Mouse (Mus musculus): ENCODE data around the gene Ppp4r3a.

The Ppp4r3a gene

DNA sequence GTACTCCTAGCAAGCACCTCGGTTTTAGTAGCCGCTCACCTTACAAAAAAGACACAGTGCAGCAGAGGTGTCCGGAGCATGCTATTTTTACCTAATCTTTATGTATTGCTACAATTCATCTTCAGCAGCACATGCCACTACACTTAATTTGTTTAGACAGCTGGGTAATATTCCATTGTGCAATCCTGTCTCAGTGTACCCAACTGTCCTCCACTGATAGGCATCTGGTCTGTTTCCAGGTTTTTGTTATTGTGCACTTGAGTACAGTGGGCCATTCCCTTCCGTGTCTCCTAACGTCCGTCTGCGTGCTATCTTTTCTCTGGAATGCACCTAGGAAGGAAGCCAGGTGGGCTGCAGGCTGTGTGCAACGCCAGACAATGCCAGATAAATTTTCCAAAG, 84.9 kb downstream of the Ppp4r3a start:
- in situ Hi-C loops (cut with MboI; ENCODE audit: low pct_unique_long_range_greater_than_20kb in 1 of 2, low sequenced_read_pairs in 2 of 2, unreplicated experiment in 1 of 2): no loop called here

DNA sequence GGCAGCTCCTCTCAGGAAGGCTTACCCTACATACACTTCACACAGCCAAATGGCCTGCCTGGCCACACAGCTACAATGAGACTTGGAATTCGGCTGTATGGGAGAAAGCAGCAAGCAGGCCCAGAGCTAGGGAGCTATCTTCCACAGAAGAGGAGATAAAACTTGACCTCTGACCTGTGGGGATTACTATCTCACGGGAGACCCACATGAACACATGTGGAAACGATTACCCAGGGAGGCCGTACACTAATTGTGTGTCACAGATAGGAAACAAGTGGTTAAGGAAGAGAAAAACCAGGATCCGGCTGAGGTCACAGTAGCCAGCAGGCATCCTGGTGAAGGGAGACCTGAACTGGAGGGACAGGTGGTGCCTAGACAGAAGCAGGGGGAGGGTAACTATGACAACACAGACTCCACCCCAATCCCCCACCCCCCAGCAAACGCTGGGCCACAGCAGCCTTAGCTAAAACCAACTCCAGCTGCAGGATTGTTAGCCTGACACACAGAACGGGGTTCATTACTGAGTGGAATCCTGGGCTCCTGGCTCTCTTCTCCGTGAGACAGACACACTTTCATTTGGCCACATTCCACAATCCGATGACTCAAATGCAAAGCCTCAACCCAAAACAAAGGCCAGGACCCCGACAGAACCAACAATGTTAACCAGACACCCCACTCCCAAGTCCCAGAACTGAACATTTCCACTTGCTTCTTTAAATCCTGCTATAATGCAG, 85.5 kb downstream of the Ppp4r3a start:
- in situ Hi-C loops (cut with MboI; ENCODE audit: low pct_unique_long_range_greater_than_20kb in 1 of 2, low sequenced_read_pairs in 2 of 2, unreplicated experiment in 1 of 2): no loop called here

DNA sequence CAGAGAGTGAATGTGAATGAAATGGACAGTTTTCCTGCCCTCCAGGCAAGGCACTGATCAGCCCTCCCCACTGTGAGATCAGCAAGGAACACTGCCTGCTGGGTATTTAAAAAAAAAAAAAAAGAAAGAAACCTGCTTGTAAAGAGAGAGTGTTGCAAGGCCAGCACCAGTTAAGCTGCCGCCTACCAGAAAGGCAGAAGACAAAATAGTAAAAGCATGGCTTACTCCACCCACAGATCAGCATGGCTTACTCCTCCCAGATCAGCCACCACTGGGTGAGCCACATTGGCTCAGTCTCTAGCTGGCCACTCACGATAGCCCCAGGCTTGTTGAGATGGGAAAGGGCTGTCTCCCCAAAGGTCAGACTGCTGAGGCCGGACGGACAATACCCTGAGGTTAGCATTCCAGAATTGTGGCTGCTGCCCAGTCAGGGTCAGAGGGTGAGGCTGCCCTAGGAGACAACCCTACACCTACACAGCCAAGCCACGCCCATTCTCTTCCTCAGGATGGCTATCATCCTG, 87.1 kb downstream of the Ppp4r3a start:
- in situ Hi-C loops (cut with MboI; ENCODE audit: low pct_unique_long_range_greater_than_20kb in 1 of 2, low sequenced_read_pairs in 2 of 2, unreplicated experiment in 1 of 2): no loop called here

DNA sequence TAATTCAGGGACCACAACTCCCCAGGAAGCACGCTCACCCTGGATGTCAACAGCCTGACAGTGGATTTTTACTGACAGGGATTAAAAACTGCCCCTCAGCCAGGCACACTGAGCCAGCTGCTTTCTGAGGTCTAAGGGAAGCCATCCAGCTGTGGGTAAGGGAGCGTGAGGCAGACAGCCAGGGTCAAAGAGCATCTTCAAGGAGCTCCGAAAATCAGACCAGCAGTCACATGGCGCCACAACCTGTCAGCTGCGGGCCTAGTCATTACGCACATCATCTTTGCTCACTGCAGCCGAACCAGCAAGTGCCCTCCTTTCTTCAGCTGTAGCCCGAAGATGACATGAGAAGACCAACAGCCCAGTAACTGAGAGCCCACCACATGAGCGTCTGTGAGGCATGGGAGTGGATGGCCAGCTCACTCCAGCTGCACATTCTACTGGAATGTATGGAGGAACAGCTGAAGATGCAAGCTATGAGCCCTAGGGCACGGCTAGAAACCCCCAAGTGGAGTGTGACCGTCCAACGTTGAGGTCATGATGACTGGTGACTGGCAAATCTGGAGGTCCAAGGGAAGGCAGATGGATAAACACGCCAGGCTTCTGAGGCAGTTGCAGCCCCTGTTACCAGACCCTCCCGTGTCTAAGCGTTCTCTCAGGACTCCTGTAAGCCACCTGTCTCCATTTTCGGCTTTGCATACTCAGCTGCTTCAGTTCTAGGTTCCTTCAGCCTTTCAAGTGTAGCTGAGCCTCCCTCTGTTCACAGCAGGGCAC, 87.7 kb downstream of the Ppp4r3a start:
- in situ Hi-C loops (cut with MboI; ENCODE audit: low pct_unique_long_range_greater_than_20kb in 1 of 2, low sequenced_read_pairs in 2 of 2, unreplicated experiment in 1 of 2): no loop called here

DNA sequence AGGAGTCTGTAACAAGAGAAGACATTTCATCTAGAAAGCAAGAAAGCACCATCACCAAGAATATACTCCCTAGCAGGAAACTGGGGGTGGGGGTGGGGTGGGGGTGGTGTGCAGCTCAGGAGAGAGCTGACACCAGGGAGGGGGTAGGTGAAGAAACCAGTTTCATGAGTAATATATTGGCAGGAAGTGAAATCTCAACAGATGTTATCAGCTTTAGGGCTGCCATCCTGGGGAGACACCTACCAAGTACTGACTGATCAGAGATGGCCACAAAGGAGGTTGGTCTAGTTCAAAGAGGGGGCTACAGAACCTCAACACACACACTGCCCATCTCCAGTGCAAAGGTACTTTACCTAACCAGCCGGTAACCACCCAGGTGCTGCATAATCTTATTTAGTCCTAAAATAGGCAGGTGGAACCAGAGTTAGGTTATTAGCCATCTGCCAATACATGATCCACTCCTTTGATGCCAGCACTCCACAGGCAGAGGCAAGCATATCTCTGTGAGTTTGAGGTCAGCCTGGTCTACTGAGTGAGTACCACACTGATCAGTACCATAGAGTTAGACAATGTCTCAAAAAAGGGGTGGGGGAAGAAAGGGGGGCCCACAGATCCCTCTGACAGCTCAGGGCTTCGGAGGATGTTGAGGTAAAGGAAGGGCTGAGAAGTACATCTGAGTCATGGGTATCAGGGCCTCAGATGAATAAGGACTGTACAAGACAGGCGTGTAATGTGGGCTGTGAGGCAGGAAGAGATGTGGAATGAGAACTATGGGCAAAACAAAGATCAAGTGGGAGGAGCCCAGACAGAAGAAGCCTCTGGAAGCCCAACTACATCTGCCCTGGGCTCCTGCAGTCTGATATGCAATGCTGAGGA, 89.1 kb downstream of the Ppp4r3a start:
- in situ Hi-C loops (cut with MboI; ENCODE audit: low pct_unique_long_range_greater_than_20kb in 1 of 2, low sequenced_read_pairs in 2 of 2, unreplicated experiment in 1 of 2): no loop called here

DNA sequence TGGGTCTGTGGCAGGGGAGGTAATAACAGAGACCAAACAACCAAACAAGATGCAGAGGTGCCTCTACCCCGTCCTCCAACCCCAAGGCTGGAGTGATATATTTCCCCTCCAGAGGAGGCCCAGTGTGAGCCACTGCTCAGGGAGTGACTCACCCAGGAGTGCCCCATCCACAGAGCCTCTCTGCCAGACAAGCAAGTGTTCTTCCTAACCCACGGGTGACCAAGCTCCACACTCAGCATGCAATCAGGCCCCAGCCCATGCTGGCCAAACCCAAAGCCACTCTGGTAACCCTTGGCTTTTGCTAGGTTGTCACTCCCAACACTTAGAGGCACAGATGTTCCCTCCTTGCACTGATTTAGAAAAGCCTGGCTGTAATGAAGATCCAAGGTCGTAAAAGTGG, 90.4 kb downstream of the Ppp4r3a start:
- in situ Hi-C loops (cut with MboI; ENCODE audit: low pct_unique_long_range_greater_than_20kb in 1 of 2, low sequenced_read_pairs in 2 of 2, unreplicated experiment in 1 of 2): no loop called here

DNA sequence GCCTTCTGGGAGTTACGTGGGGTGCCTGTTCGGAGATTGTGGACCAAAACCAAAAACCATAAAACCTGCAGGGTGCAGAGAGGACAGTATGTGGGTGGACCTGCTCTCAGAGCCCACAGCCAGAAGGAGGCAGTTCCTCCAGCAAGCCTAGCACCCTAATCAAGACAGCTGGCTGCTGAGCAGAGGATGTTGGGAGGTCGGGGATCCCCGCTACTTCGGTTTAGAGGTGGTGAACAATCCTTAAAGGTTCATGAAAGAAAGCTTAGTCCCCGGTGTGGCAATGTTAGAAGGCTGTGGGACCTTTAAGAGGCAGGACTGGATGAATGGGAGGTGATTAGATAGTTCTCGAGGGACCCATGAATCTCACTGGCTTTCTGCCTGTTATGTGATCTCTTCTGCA, 91.0 kb downstream of the Ppp4r3a start:
- in situ Hi-C loops (cut with MboI; ENCODE audit: low pct_unique_long_range_greater_than_20kb in 1 of 2, low sequenced_read_pairs in 2 of 2, unreplicated experiment in 1 of 2): no loop called here

DNA sequence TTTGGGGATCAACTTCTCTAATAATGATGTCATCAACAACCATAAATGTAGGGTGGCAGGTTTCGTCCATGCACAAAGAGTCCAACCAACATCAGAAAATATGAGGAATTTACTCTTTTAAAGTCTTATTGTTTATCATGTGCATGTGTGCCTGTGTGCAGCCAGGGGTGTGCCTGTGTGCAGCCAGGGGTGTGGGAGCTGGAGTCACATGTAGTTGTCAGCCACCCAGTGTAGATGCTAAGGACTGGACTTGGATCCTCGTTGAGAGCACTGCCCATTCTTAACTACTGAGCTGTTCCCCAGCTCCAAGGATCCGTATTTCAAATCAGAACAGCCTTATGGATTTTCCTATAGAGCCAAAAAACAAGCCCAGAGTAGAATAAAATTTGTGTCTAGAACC, 92.4 kb downstream of the Ppp4r3a start:
- in situ Hi-C loops (cut with MboI; ENCODE audit: low pct_unique_long_range_greater_than_20kb in 1 of 2, low sequenced_read_pairs in 2 of 2, unreplicated experiment in 1 of 2): no loop called here

DNA sequence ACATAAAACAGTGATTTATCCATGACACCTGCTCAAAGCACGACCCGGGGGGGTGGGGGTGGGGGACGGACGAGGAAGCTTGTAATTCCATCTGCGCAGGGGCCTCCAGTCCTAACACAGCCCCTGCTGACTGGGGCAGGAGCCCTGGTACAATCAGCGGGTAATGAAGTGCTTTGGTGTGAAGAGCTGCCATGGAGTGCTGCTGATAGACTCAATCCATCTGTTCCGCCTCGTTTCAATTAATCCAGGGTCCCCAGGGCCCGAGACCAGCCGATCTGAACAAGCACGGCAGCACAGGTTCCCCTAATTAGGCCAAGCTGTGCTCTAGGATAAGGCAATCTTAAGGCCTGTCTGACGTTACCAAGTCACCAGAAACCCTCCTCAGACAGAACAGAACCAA, 93.2 kb downstream of the Ppp4r3a start:
- in situ Hi-C loops (cut with MboI; ENCODE audit: low pct_unique_long_range_greater_than_20kb in 1 of 2, low sequenced_read_pairs in 2 of 2, unreplicated experiment in 1 of 2): no loop called here

DNA sequence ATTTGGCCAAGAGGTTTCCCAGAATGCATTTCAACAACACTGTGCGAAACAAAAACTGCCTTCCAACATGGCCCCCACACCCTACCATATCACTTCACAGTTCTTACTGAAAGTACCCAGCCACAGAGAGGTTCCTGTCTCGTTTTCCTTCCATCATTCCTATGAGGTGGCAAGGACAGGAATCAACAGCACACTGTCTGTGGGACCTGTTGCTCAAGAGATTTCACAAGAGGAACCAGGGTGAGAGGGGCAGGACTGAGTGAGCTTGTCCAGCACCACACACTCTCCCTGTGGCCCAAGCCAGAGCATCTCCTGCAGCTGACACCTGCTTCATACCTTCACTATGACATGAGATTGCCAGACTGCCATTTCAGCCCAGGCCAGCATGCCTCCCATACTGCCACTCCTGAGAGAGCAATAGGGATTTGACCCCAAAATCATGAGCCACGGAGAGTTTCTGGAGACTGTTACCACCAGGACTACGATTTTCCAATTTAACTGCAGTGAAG, 93.7 kb downstream of the Ppp4r3a start:
- in situ Hi-C loops (cut with MboI; ENCODE audit: low pct_unique_long_range_greater_than_20kb in 1 of 2, low sequenced_read_pairs in 2 of 2, unreplicated experiment in 1 of 2): no loop called here
